Mouse (Mus musculus) limb, embryonic 11.5 days (tissue): Measurements from ENCODE around the gene Ubac2. TPM values are rescaled to one million over a fixed set of nuclear protein-coding genes. Genes with fewer than 3 reads are reported as not detected.

Experiments used
- ATAC-seq: fragments of 200-750 bp; cut with Nextera tagmentation; 2 replicates; pipeline ENCODE4 v1.8.0; 2017; ENCODE audit warnings: low read depth; ENCODE audit not compliant: insufficient number of reproducible peaks, low FRiP score, low TSS enrichment
- DNase-seq: peaks from one replicate; pipeline ENCODE4 v3.0.0-alpha.2; 2015; ENCODE audit warnings: low spot score
- H3K27ac ChIP-seq: fragments of 300-500 bp; sonication (generic); replicated peaks from 2 replicates; pipeline ENCODE4 v1.5.1; 2014; ENCODE audit warnings: low read depth, mild to moderate bottlenecking, low read length
- H3K27me3 ChIP-seq: fragments of 300-500 bp; sonication (generic); 2 replicates; pipeline ENCODE4 v1.6.1; 2014; ENCODE audit warnings: mild to moderate bottlenecking, low read length, mixed read lengths; ENCODE audit not compliant: control insufficient read depth, insufficient read depth
- H3K36me3 ChIP-seq: fragments of 300-500 bp; sonication (generic); 2 replicates; pipeline ENCODE4 v1.6.1; 2014; ENCODE audit warnings: mild to moderate bottlenecking, low read length, moderate library complexity, mixed read lengths; ENCODE audit not compliant: control insufficient read depth, insufficient read depth
- H3K4me1 ChIP-seq: fragments of 300-500 bp; sonication (generic); 2 replicates; pipeline ENCODE4 v1.6.1; 2014; ENCODE audit warnings: low read length, mixed read lengths; ENCODE audit not compliant: control insufficient read depth, insufficient read depth
- H3K4me2 ChIP-seq: fragments of 300-500 bp; sonication (generic); 2 replicates; pipeline ENCODE4 v1.6.1; 2014; ENCODE audit warnings: low read depth, mild to moderate bottlenecking, moderate library complexity; ENCODE audit not compliant: severe bottlenecking
- H3K4me3 ChIP-seq: fragments of 300-500 bp; sonication (generic); 2 replicates; pipeline ENCODE4 v1.5.1; 2014; ENCODE audit warnings: low read depth, low read length
- H3K9ac ChIP-seq: fragments of 300-500 bp; sonication (generic); 2 replicates; pipeline ENCODE4 v1.6.1; 2014; ENCODE audit warnings: mild to moderate bottlenecking, low read length
- H3K9me3 ChIP-seq: fragments of 300-500 bp; sonication (generic); 2 replicates; pipeline ENCODE4 v1.6.1; 2016; ENCODE audit warnings: low read length; ENCODE audit not compliant: control insufficient read depth
- WGBS: fragments of 180-500 bp; shearing (Covaris S2); extraction: QIAGEN DNeasy Blood & Tissue Kit; methylation state at CpG from one replicate; pipeline ENCODE4 v1.1.7; 2014; 5-methylcytosine and 5-hydroxymethylcytosine counted together
- polyA plus RNA-seq: library from polyadenylated mRNA; unstranded; fragments of >200 nt; fragmentation: Nextera tagmentation; extraction: Ambion mirVana; gene quantifications from 2 replicates; pipeline ENCODE4 v1.2.1, GENCODE M21; 2014

Ubac2 gene
- polyA plus RNA-seq, 1 experiment from 2014 or later = 75.4 TPM

GRCm38 (mm10) chr14:121965461-121965860 lies 87.0 kb downstream of the Ubac2 start:
- no peak overlapping the region for H3K27ac ChIP-seq
- ATAC-seq = no peak
- no peak overlapping the region for H3K9ac ChIP-seq
- 88% methylated on average over 4 of the region's 4 CpGs for WGBS
- H3K9me3 ChIP-seq = no peaks in the 10 kb centered on the region
- no peak overlapping the region for H3K4me2 ChIP-seq
- DNase-seq = no peak
- H3K4me1 ChIP-seq = peaks cover 5% of the 10 kb centered on the region; the same call in 1 of the 2 replicates
- H3K4me3 ChIP-seq = no peak overlapping the region
- H3K27me3 ChIP-seq = no peaks in the 10 kb centered on the region
- H3K36me3 ChIP-seq = no peaks in the 10 kb centered on the region

- Histone ChIP-seq H3K9ac (no peak overlapping the region), H3K27me3 (no peaks in the 10 kb centered on the region), H3K4me2 (no peak overlapping the region), H3K36me3 (no peaks in the 10 kb centered on the region), H3K4me1 (peaks cover 5% of the 10 kb centered on the region; the same call in 1 of the 2 replicates), H3K9me3 (no peaks in the 10 kb centered on the region), H3K4me3 (no peak overlapping the region), H3K27ac (no peak overlapping the region)
- ATAC-seq (no peak), DNase-seq (no peak)
- 80% methylated on average over 4 of the region's 4 CpGs for WGBS
Measured at GRCm38 (mm10) chr14:121967095-121967494, 88.7 kb downstream of the Ubac2 start.

GRCm38 (mm10) chr14:121970402-121970801 lies 92.0 kb downstream of the Ubac2 start:
- Histone ChIP-seq H3K4me1 (no peaks in the 10 kb centered on the region), H3K27ac (no peak overlapping the region), H3K9ac (no peak overlapping the region), H3K27me3 (no peaks in the 10 kb centered on the region), H3K4me3 (no peak overlapping the region), H3K9me3 (no peaks in the 10 kb centered on the region), H3K4me2 (no peak overlapping the region), H3K36me3 (no peaks in the 10 kb centered on the region)
- DNase-seq = no peak
- WGBS = 87% methylated on average over 1 of the region's 1 CpGs
- ATAC-seq = no peak

DNA sequence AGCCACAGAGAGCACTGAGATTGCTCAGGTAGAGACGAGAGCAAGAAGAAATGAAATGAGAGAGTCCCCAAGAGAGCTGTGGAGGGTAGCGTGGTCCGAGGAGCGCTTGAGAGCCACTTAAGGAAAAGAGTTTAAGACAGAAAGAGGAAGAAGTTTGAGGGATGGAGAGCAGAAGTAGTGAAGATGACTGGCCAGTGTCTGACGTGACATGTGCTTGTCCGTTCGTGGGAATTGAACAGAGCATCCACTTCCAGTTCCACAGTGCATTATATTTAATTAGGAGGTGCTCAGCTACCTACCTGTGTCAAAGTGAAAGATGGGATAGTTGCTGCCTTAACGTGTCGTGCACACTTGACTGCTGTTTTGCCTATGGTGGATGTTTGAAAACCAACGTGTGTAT lies 94.7 kb downstream of the Ubac2 start:
- H3K9me3 ChIP-seq = no peaks in the 10 kb centered on the region
- H3K9ac ChIP-seq = no peak overlapping the region
- DNase-seq (no peak), ATAC-seq (no peak)
- 94% methylated on average over 10 of the region's 10 CpGs for WGBS
- no peak overlapping the region for H3K27ac ChIP-seq
- no peaks in the 10 kb centered on the region for H3K27me3 ChIP-seq
- no peaks in the 10 kb centered on the region for H3K4me1 ChIP-seq
- H3K4me3 ChIP-seq = no peak overlapping the region
- no peak overlapping the region for H3K4me2 ChIP-seq
- H3K36me3 ChIP-seq = no peaks in the 10 kb centered on the region

GRCm38 (mm10) chr14:121981531-121981930 lies 103.1 kb downstream of the Ubac2 start:
- H3K4me3 ChIP-seq = no peak overlapping the region
- no peaks in the 10 kb centered on the region for H3K4me1 ChIP-seq
- WGBS = 89% methylated on average over 1 of the region's 1 CpGs
- H3K4me2 ChIP-seq = no peak overlapping the region
- no peaks in the 10 kb centered on the region for H3K27me3 ChIP-seq
- H3K9ac ChIP-seq = no peak overlapping the region
- no peaks in the 10 kb centered on the region for H3K36me3 ChIP-seq
- no peak for ATAC-seq
- H3K27ac ChIP-seq = no peak overlapping the region
- no peaks in the 10 kb centered on the region for H3K9me3 ChIP-seq
- DNase-seq = no peak

- no peaks in the 10 kb centered on the region for H3K36me3 ChIP-seq
- WGBS = 78% methylated on average over 8 of the region's 8 CpGs
- H3K4me3 ChIP-seq = no peak overlapping the region
- DNase-seq = no peak
- no peak for ATAC-seq
- no peak overlapping the region for H3K9ac ChIP-seq
- H3K4me2 ChIP-seq = no peak overlapping the region
- H3K27me3 ChIP-seq = no peaks in the 10 kb centered on the region
- H3K4me1 ChIP-seq = no peaks in the 10 kb centered on the region
- no peaks in the 10 kb centered on the region for H3K9me3 ChIP-seq
- no peak overlapping the region for H3K27ac ChIP-seq
Measured at GRCm38 (mm10) chr14:121983009-121983933, 104.9 kb downstream of the Ubac2 start.

- Histone ChIP-seq H3K36me3 (no peaks in the 10 kb centered on the region), H3K4me2 (no peak overlapping the region), H3K27ac (no peak overlapping the region), H3K4me3 (no peak overlapping the region), H3K4me1 (no peaks in the 10 kb centered on the region), H3K9me3 (no peaks in the 10 kb centered on the region), H3K27me3 (no peaks in the 10 kb centered on the region), H3K9ac (no peak overlapping the region)
- WGBS = 89% methylated on average over 3 of the region's 3 CpGs
- DNase-seq = no peak
- no peak for ATAC-seq
Measured at GRCm38 (mm10) chr14:121985477-121985876, 107.1 kb downstream of the Ubac2 start.

- Histone ChIP-seq H3K36me3 (no peaks in the 10 kb centered on the region), H3K4me3 (no peak overlapping the region), H3K27ac (no peak overlapping the region), H3K4me2 (no peak overlapping the region), H3K4me1 (no peaks in the 10 kb centered on the region), H3K27me3 (no peaks in the 10 kb centered on the region), H3K9ac (no peak overlapping the region), H3K9me3 (no peaks in the 10 kb centered on the region)
- WGBS = 86% methylated on average over 6 of the region's 6 CpGs
- DNase-seq (no peak), ATAC-seq (no peak)
Measured at GRCm38 (mm10) chr14:121986028-121986427, 107.6 kb downstream of the Ubac2 start.
